Mouse (Mus musculus): ENCODE results near the gene Scgb2b3. TPM values are rescaled to one million over a fixed set of nuclear protein-coding genes. Genes with fewer than 3 reads are reported as not detected.

Gene Scgb2b3
- total RNA-seq (2021): not detected
- long read RNA-seq, experiment 1: 0 reads
- long read RNA-seq, experiment 2: 0 reads

DNA sequence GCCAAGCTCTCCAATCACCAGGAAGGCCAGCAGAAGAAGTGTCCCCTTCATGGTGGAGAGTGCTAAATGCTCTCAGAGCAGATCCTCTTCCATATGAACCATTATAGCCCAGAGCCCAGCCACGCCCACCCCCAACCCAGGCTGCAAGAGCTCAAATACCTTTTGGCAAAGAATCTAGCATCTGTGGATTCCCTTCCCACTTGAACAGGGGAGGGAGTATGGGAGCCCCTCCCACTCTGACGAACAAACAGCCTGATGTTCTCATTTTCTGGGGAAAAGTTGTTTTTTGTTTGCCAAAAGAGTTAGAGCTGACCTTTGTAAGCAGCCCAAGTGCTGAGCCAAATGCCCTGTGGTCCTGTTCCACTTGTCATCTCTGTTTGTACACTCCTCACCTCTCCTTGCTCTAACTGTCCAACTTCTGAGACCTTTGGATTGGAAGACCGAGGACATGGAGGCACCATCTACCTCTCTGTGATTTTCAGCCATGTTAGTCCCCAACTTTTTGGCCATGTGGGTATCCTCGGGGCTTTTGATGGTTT lies at the start of gene Scgb2b3:
Gene Scgb2b3 (minus strand): TSS at position 51 of the 539 bp plus-strand sequence.
- DNase-seq: no peak

DNA sequence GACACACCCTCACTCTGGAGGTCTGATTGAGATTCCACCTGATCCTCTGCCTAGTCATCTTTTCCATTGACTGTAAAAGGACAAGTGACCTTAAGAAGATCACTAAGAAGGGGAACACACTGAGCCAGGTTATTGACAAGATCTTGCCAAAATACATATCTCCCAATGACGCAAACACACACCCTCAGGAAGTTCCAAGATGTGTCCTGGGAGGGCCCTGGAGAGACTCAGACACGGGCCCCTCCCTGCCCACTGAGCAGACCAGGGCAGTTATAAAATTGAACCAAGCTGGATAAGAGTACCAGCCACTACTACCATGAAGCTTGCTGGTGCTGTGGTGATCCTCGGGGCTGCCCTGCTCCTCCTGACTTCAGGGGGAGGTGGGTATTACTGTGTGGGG lies 13.4 kb upstream of the Scgb2b3 start, which contains the start of gene Scgb1b3:
Gene Scgb1b3 (plus strand): TSS at position 301 of the 400 bp plus-strand sequence.
- no peak for DNase-seq

Other genes starting within 250 kb of the Scgb2b3 start
- under 1 TPM; 0.66 to 0.93 TPM for gene Hpn, start 246.8 kb downstream of the Scgb2b3 start, total RNA-seq (2021)
- 10 to 100 TPM; 16.5 to 16.7 TPM for gene Scn1b, start 235.1 kb downstream of the Scgb2b3 start, total RNA-seq (2021)
- 10 to 100 TPM; 36.7 to 59.1 TPM for gene Gramd1a, start 206.2 kb downstream of the Scgb2b3 start, total RNA-seq (2021)
- gene Scgb2b2, start 71.6 kb downstream of the Scgb2b3 start, total RNA-seq (2021): not detected
- not detected for gene Scgb1b2, start 70.3 kb downstream of the Scgb2b3 start, total RNA-seq (2021)
- not detected for gene Scgb1b3, start 13.5 kb upstream of the Scgb2b3 start, total RNA-seq (2021)

All from adrenal gland, postnatal 36 days (tissue).